Mouse (Mus musculus): ENCODE measurements around the gene Arhgef28.

DNA sequence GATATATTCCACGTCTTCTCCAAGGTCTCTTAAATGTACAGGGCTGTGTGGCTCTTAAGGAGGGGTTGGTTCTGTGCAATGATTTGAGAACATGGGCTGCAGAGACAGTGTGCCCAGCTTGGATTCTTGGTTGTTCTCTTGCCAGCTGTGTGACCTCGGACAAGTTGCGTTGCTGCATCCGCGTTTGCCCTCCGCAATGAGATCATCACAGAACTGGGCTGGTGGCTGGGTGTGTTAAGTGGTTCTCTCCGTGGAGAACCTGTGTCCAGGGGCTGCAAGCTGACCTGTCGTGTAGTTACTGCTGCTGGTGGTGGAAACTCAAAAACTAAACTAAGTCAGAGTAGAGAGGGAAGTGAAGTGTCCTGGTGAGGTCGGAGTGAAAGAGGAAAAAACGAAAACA lies 279.9 kb downstream of the Arhgef28 start:
- TF ChIP-seq CTCF (IDR thresholded peaks at IDR 0.05; ENCODE audit: low read depth, low read length) (no peak), TAL1 (conservative IDR thresholded peaks at IDR 0.05; ENCODE audit: low read depth, low read length) (no peak), GATA1 (IDR thresholded peaks at IDR 0.05; ENCODE audit: borderline replicate concordance, low read length) (no peak), GATA2 (IDR thresholded peaks at IDR 0.05; ENCODE audit: borderline replicate concordance, low read depth, low read length) (no peak)
